Mouse (Mus musculus) erythroblast, embryonic 14.5 days (primary cell): ENCODE measurements around the gene Vmn1r4.

ENCODE experiments used
- GATA1 ChIP-seq: IDR thresholded peaks from 2 replicates; pipeline ENCODE4 v1.6.1; 2012; ENCODE audit warnings: low read length, inconsistent platforms, mixed read lengths
- TAL1 ChIP-seq: IDR thresholded peaks from 3 replicates; pipeline ENCODE4 v1.6.1; 2012; ENCODE audit warnings: low read length, inconsistent platforms, mixed read lengths

- TF ChIP-seq GATA1 (no peak), TAL1 (no peak)
Observed at GRCm38 (mm10) chr6:56969973-56970372, 46.2 kb downstream of the Vmn1r4 start, which contains the start of gene Vmn1r5.
